Mouse (Mus musculus): Measurements from ENCODE around the gene Ttc16.

DNA sequence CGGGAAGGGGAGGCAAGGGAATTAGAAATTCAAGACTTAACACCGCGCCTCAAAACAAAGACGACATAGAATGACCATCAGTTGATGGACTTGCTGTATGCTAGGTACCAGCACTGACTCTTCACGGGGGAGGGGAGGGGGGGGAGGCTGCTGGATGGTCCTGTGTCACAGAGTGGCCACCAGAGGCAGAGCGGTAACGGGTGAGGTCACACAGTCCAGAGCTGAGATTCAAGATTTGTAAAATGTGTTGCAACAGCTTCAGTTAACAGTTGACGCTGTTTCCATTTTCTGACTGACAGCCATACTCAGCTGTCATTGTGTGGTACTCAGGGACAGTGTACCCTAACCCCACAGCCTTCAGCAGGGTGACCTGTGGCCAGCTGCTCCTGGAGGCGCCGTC is 23.3 kb downstream of the Ttc16 start:
- TF ChIP-seq CTCF (IDR thresholded peaks at IDR 0.05; ENCODE audit: borderline replicate concordance, extremely low read depth, insufficient read depth, insufficient read length) (no peak), POLR2A (IDR thresholded peaks at IDR 0.05; ENCODE audit: borderline replicate concordance, extremely low read depth, insufficient read depth, insufficient read length, poor library complexity, severe bottlenecking) (no peak)

Measured in brain, embryonic 14.5 days (tissue).